Mouse (Mus musculus) forebrain, embryonic 13.5 days (tissue): ENCODE results near the gene Bag3. TPM values are rescaled to one million over a fixed set of nuclear protein-coding genes. Genes with fewer than 3 reads are reported as not detected.
"Not testable (repeated sequence)": the region's sequence is repeated elsewhere in the genome, so short reads cannot be mapped to it uniquely, and the experiment has no call there.

Experiments
- ATAC-seq: fragments of 200-750 bp; cut with Nextera tagmentation; 2 replicates; pipeline ENCODE4 v1.8.0; 2017
- H3K27ac ChIP-seq: fragments of 300-500 bp; sonication (generic); 2 replicates; pipeline ENCODE4 v1.5.1; 2015; ENCODE audit warnings: inconsistent platforms, mild to moderate bottlenecking, moderate library complexity
- H3K27me3 ChIP-seq: fragments of 300-500 bp; sonication (generic); 2 replicates; pipeline ENCODE4 v1.6.1; 2015; ENCODE audit warnings: mild to moderate bottlenecking, inconsistent platforms
- H3K36me3 ChIP-seq: fragments of 300-500 bp; sonication (generic); 2 replicates; pipeline ENCODE4 v1.6.1; 2015; ENCODE audit warnings: mild to moderate bottlenecking, inconsistent platforms; ENCODE audit not compliant: poor library complexity, severe bottlenecking
- H3K4me1 ChIP-seq: fragments of 300-500 bp; sonication (generic); 2 replicates; pipeline ENCODE4 v1.6.1; 2015; ENCODE audit warnings: inconsistent platforms
- H3K4me2 ChIP-seq: fragments of 300-500 bp; sonication (generic); 2 replicates; pipeline ENCODE4 v1.6.1; 2015; ENCODE audit warnings: inconsistent platforms, mild to moderate bottlenecking, moderate library complexity
- H3K4me3 ChIP-seq: fragments of 300-500 bp; sonication (generic); 2 replicates; pipeline ENCODE4 v1.5.1; 2015; ENCODE audit warnings: mild to moderate bottlenecking, inconsistent platforms
- H3K9ac ChIP-seq: fragments of 300-500 bp; sonication (generic); 2 replicates; pipeline ENCODE4 v1.6.1; 2015; ENCODE audit warnings: mild to moderate bottlenecking, inconsistent platforms
- H3K9me3 ChIP-seq: fragments of 300-500 bp; sonication (generic); replicated peaks from 2 replicates; pipeline ENCODE4 v1.6.1; 2016; ENCODE audit warnings: inconsistent platforms
- WGBS: fragments of 180-500 bp; shearing (Covaris S2); methylation state at CpG from one replicate; pipeline ENCODE4 v1.1.7; 2015; 5-methylcytosine and 5-hydroxymethylcytosine counted together
- polyA plus RNA-seq: library from polyadenylated mRNA; unstranded; fragments of >200 nt; fragmentation: Nextera tagmentation; extraction: Ambion mirVana; gene quantifications from 2 replicates; pipeline ENCODE4 v1.2.1, GENCODE M21; 2015

Gene Bag3
- polyA plus RNA-seq, 1 experiment from 2014 or later = 2.1 TPM

GRCm38 (mm10) chr7:128550328-128551086 is 27.1 kb downstream of the Bag3 start:
- Histone ChIP-seq H3K27me3 (0 out of 2 replicates have a peak, but pooled peaks cover 3% of the 10 kb centered on the region), H3K27ac (peak overlapping the region; percentile 66), H3K4me2 (no peak overlapping the region), H3K9ac (no peak overlapping the region), H3K36me3 (peaks cover 6% of the 10 kb centered on the region; the same call in 1 of the 2 replicates), H3K9me3 (no peaks in the 10 kb centered on the region), H3K4me1 (peaks cover 27% of the 10 kb centered on the region), H3K4me3 (no peak overlapping the region)
- ATAC-seq = 0 out of 2 replicates have a peak, but pooled peaks have one; percentile 16
- WGBS = 0% methylated on average over 1 of the region's 1 CpGs

- ATAC-seq = no peak
- Histone ChIP-seq H3K4me2 (peak overlapping the region; percentile 8; the same call in 1 of the 2 replicates), H3K27me3 (0 out of 2 replicates have a peak, but pooled peaks cover 3% of the 10 kb centered on the region), H3K4me1 (peaks cover 27% of the 10 kb centered on the region), H3K4me3 (no peak overlapping the region), H3K27ac (peak overlapping the region; percentile 66), H3K36me3 (peaks cover 2% of the 10 kb centered on the region; the same call in 1 of the 2 replicates), H3K9ac (no peak overlapping the region), H3K9me3 (no peaks in the 10 kb centered on the region)
- 23% methylated on average over 3 of the region's 3 CpGs for WGBS
Observed at GRCm38 (mm10) chr7:128551087-128551457, 27.7 kb downstream of the Bag3 start.

GRCm38 (mm10) chr7:128553105-128553705 is 29.8 kb downstream of the Bag3 start:
- ATAC-seq = no peak
- no peak overlapping the region for H3K27ac ChIP-seq

GRCm38 (mm10) chr7:128554502-128554901 is 31.1 kb downstream of the Bag3 start:
- 0 out of 2 replicates have a peak, but pooled peaks cover 3% of the 10 kb centered on the region for H3K27me3 ChIP-seq
- WGBS = 83% methylated on average over 6 of the region's 6 CpGs

More at GRCm38 (mm10) chr7:128553105-128553705, 29.8 kb downstream of the Bag3 start:
- no peaks in the 10 kb centered on the region for H3K9me3 ChIP-seq
- 44% methylated on average over 3 of the region's 3 CpGs for WGBS
- no peak overlapping the region for H3K9ac ChIP-seq
- peaks cover 27% of the 10 kb centered on the region for H3K4me1 ChIP-seq
- H3K4me2 ChIP-seq = no peak overlapping the region
- no peaks in the 10 kb centered on the region for H3K36me3 ChIP-seq
- H3K4me3 ChIP-seq = no peak overlapping the region
- 0 out of 2 replicates have a peak, but pooled peaks cover 3% of the 10 kb centered on the region for H3K27me3 ChIP-seq

GRCm38 (mm10) chr7:128555141-128555750 is 31.8 kb downstream of the Bag3 start:
- H3K4me2 ChIP-seq = no peak overlapping the region
- H3K4me1 ChIP-seq = peaks cover 17% of the 10 kb centered on the region
- no peaks in the 10 kb centered on the region for H3K9me3 ChIP-seq
- no peak overlapping the region for H3K27ac ChIP-seq
- no peaks in the 10 kb centered on the region for H3K36me3 ChIP-seq
- 0 out of 2 replicates have a peak, but pooled peaks cover 3% of the 10 kb centered on the region for H3K27me3 ChIP-seq
- no peak overlapping the region for H3K4me3 ChIP-seq
- no peak overlapping the region for H3K9ac ChIP-seq
- ATAC-seq = no peak
- WGBS = 87% methylated on average over 5 of the region's 5 CpGs

More at GRCm38 (mm10) chr7:128554502-128554901, 31.1 kb downstream of the Bag3 start:
- Histone ChIP-seq H3K4me3 (no peak overlapping the region), H3K9me3 (no peaks in the 10 kb centered on the region), H3K4me1 (peaks cover 25% of the 10 kb centered on the region), H3K9ac (no peak overlapping the region), H3K4me2 (no peak overlapping the region), H3K27ac (no peak overlapping the region), H3K36me3 (no peaks in the 10 kb centered on the region)
- no peak for ATAC-seq

GRCm38 (mm10) chr7:128556923-128557430 is 33.6 kb downstream of the Bag3 start:
- H3K36me3 ChIP-seq = no peaks in the 10 kb centered on the region
- no peak overlapping the region for H3K4me2 ChIP-seq
- H3K27ac ChIP-seq = no peak overlapping the region
- no peaks in the 10 kb centered on the region for H3K9me3 ChIP-seq
- H3K4me3 ChIP-seq = no peak overlapping the region
- no peak for ATAC-seq
- no peaks in the 10 kb centered on the region for H3K4me1 ChIP-seq
- 85% methylated on average over 1 of the region's 1 CpGs for WGBS
- no peak overlapping the region for H3K9ac ChIP-seq
- H3K27me3 ChIP-seq = 0 out of 2 replicates have a peak, but pooled peaks cover 3% of the 10 kb centered on the region

GRCm38 (mm10) chr7:128563373-128563772 is 40.0 kb downstream of the Bag3 start:
- H3K36me3 ChIP-seq = no peaks in the 10 kb centered on the region
- ATAC-seq = no peak
- H3K27ac ChIP-seq = no peak overlapping the region
- H3K4me1 ChIP-seq = no peaks in the 10 kb centered on the region
- H3K9me3 ChIP-seq = no peaks in the 10 kb centered on the region
- no peak overlapping the region for H3K4me3 ChIP-seq
- H3K4me2 ChIP-seq = no peak overlapping the region
- 49% methylated on average over 4 of the region's 4 CpGs for WGBS
- no peak overlapping the region for H3K9ac ChIP-seq
- no peaks in the 10 kb centered on the region for H3K27me3 ChIP-seq

- H3K4me3 ChIP-seq = no peak overlapping the region
- no peaks in the 10 kb centered on the region for H3K9me3 ChIP-seq
- no peak overlapping the region for H3K9ac ChIP-seq
- no peaks in the 10 kb centered on the region for H3K4me1 ChIP-seq
- H3K27me3 ChIP-seq = no peaks in the 10 kb centered on the region
- ATAC-seq = no peak
- H3K4me2 ChIP-seq = no peak overlapping the region
- no peaks in the 10 kb centered on the region for H3K36me3 ChIP-seq
- 87% methylated on average over 6 of the region's 7 CpGs for WGBS
- H3K27ac ChIP-seq = no peak overlapping the region
Observed at GRCm38 (mm10) chr7:128566311-128566710, 42.9 kb downstream of the Bag3 start.

- 87% methylated on average over 8 of the region's 8 CpGs for WGBS
- no peak for ATAC-seq
- no peak overlapping the region for H3K4me2 ChIP-seq
- no peaks in the 10 kb centered on the region for H3K27me3 ChIP-seq
- no peak overlapping the region for H3K4me3 ChIP-seq
- H3K9ac ChIP-seq = no peak overlapping the region
- no peaks in the 10 kb centered on the region for H3K36me3 ChIP-seq
- no peak overlapping the region for H3K27ac ChIP-seq
- H3K4me1 ChIP-seq = no peaks in the 10 kb centered on the region
- H3K9me3 ChIP-seq = no peaks in the 10 kb centered on the region
Observed at GRCm38 (mm10) chr7:128567561-128568244, 44.3 kb downstream of the Bag3 start.

- ATAC-seq, H3K9ac ChIP-seq, H3K36me3 ChIP-seq, H3K4me3 ChIP-seq, H3K27me3 ChIP-seq, H3K9me3 ChIP-seq, H3K4me1 ChIP-seq, H3K27ac ChIP-seq, H3K4me2 ChIP-seq: not testable (repeated sequence)
- WGBS = 86% methylated on average over 2 of the region's 2 CpGs
Observed at GRCm38 (mm10) chr7:128569429-128569828, 46.0 kb downstream of the Bag3 start.

- no peak overlapping the region for H3K9ac ChIP-seq
- H3K9me3 ChIP-seq = no peaks in the 10 kb centered on the region
- H3K36me3 ChIP-seq = no peaks in the 10 kb centered on the region
- H3K4me2 ChIP-seq = no peak overlapping the region
- H3K27ac ChIP-seq = no peak overlapping the region
- H3K27me3 ChIP-seq = no peaks in the 10 kb centered on the region
- peaks cover 12% of the 10 kb centered on the region for H3K4me1 ChIP-seq
- WGBS = 94% methylated on average over 8 of the region's 8 CpGs
- no peak overlapping the region for H3K4me3 ChIP-seq
- ATAC-seq = no peak
Observed at GRCm38 (mm10) chr7:128569987-128570656, 46.7 kb downstream of the Bag3 start.
